Mouse (Mus musculus) myocyte (in vitro differentiated cells): ENCODE results near the gene Akt1.

Source experiments
- CEBPB ChIP-seq: IDR thresholded peaks from 2 replicates; pipeline ENCODE4 v1.6.1; 2011; ENCODE audit warnings: mild to moderate bottlenecking, moderate library complexity; ENCODE audit not compliant: poor library complexity, insufficient read depth, severe bottlenecking
- E2F4 ChIP-seq: IDR thresholded peaks from one replicate; pipeline ENCODE4 v1.6.1; 2011; ENCODE audit warnings: mild to moderate bottlenecking, control low read depth, moderate library complexity; ENCODE audit not compliant: insufficient read depth
- MAX ChIP-seq: IDR thresholded peaks from one replicate; pipeline ENCODE4 v1.6.1; 2011; ENCODE audit warnings: low read depth, mild to moderate bottlenecking, control low read depth
- MYOD1 ChIP-seq, 3 experiments: IDR thresholded peaks; one replicate each; pipeline ENCODE4 v1.6.1; 2011; ENCODE audit warnings: control low read depth in 2 of 3, low read depth in 2 of 3, mild to moderate bottlenecking in 2 of 3, moderate library complexity in 1 of 3; ENCODE audit not compliant: insufficient read length in 2 of 3, control insufficient read depth in 1 of 3
- POLR2A ChIP-seq: IDR thresholded peaks from one replicate; pipeline ENCODE4 v1.6.1; 2011; ENCODE audit warnings: low read depth, mild to moderate bottlenecking, control low read depth, moderate library complexity; ENCODE audit not compliant: insufficient read length
- TCF3 ChIP-seq: IDR thresholded peaks from one replicate; pipeline ENCODE4 v1.6.1; 2011; ENCODE audit warnings: low read depth, control low read depth; ENCODE audit not compliant: insufficient read length
- USF1 ChIP-seq: IDR thresholded peaks from one replicate; pipeline ENCODE4 v1.6.1; 2011; ENCODE audit warnings: low read depth, mild to moderate bottlenecking, control low read depth, moderate library complexity

DNA sequence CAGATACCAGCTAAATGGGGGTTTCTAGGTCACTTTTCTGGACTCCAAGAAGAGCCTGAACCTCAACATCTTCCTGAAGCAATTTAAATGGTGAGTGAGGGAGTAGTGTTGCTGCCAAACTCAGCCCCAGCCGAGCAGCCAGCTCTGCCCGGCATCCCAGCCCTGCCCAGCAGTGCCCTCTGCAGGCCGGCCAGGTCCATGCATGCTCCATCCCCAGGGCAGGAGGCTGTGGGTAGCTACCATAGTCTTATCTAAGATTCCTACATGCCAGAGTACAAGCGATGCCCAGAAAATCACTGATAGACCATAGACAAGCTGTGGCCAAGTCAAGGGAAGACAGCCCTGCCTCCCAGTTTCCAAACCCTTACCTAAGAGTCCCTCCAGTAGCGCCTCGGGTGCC, 68.9 kb downstream of the Akt1 start:
- TF ChIP-seq MAX (no peak), E2F4 (no peak), USF1 (no peak), POLR2A (no peak), TCF3 (no peak), CEBPB (no peak), MYOD1 (IDR thresholded peaks at IDR 0.05; ENCODE audit: control insufficient read depth in 1 of 3, insufficient read length in 2 of 3, low read depth in 2 of 3) (no peak)
